20 mouse cellular contexts compared by ENCODE assay signal in genomic region chr2:102941937-102942781, GRCm38 (mm10). TPM values are rescaled to one million over a fixed set of nuclear protein-coding genes. Genes with fewer than 3 reads are reported as not detected.
DNase-seq lines count a peak whose midpoint lies in the region; ATAC-seq and TF ChIP-seq lines count a peak whose summit lies in the region.
"Had no signal": no experiment of that assay in that cellular context is flagged by ENCODE, and none has a peak within 500 bp of the region (broad histone marks: within the 10 kb centered on the region; RNA-seq: fewer than 3 reads in every experiment).

No protein-coding gene starts in this region.

- no peaks in the 10 kb centered on the region for H3K36me3 ChIP-seq in heart, embryonic 12.5 days
- no peaks in the 10 kb centered on the region for H3K36me3 ChIP-seq in CH12.LX (replicated peaks in 1 of 2; ENCODE audit: control insufficient read depth in 1 of 2, insufficient read depth in 1 of 2, low read length in 1 of 2)
- H3K36me3 ChIP-seq in intestine, embryonic 15.5 days = no peaks in the 10 kb centered on the region
- H3K36me3 ChIP-seq in forebrain, embryonic 12.5 days (replicated peaks) = no peaks in the 10 kb centered on the region
- H3K36me3 ChIP-seq: hindbrain, embryonic 13.5 days; limb, embryonic 13.5 days; midbrain, embryonic 12.5 days; neural tube, embryonic 13.5 days had no signal

- TF ChIP-seq POLR2A in CH12.LX (IDR thresholded peaks at IDR 0.05; ENCODE audit: low read depth, low read length) = peak; percentile 17; the same call in 1 of the 2 replicates

- no peak for ATAC-seq in heart, embryonic 12.5 days (ENCODE audit: insufficient number of reproducible peaks, low FRiP score)
- ATAC-seq in intestine, embryonic 15.5 days = peak; percentile 42; the same call in 1 of the 2 replicates
- ATAC-seq in forebrain, embryonic 12.5 days (ENCODE audit: low FRiP score) = no peak
- ATAC-seq: liver, postnatal 0 days; Patski had no signal

- peak; percentile 7 for DNase-seq in heart, postnatal 4 days
- DNase-seq in 3T3-L1 (ENCODE audit: low read depth, low spot score) (peak; percentile 35), CH12.LX (ENCODE audit: extremely low read depth) (peak; percentile 51)
- DNase-seq in testis, postnatal 14 days (ENCODE audit: low spot score) = no peak
- DNase-seq in right cerebral cortex, postnatal 10 days (ENCODE audit: low spot score in 2 of 2) = no peak
- DNase-seq: adrenal gland, postnatal 10 days; cerebellum, adult 9-11 months; kidney, postnatal 14 days; layer of hippocampus, postnatal 36 days; liver, postnatal 0 days; thymus, postnatal 36 days had no signal

- peaks cover 22% of the 10 kb centered on the region for H3K4me1 ChIP-seq in heart, embryonic 12.5 days (replicated peaks)
- peaks cover 12 to 72% of the 10 kb centered on the region in 2 experiments for H3K4me1 ChIP-seq in CH12.LX (ENCODE audit: control insufficient read depth in 1 of 2, insufficient read depth in 2 of 2)
- no peaks in the 10 kb centered on the region for H3K4me1 ChIP-seq in intestine, embryonic 15.5 days (replicated peaks)
- H3K4me1 ChIP-seq in forebrain, embryonic 12.5 days = peaks cover 11% of the 10 kb centered on the region

- H3K4me2 ChIP-seq in heart, embryonic 12.5 days = no peak overlapping the region
- H3K4me2 ChIP-seq in CH12.LX (ENCODE audit: insufficient read depth, low read depth, poor library complexity, severe bottlenecking) = peak overlapping the region; percentile 71
- H3K4me2 ChIP-seq in intestine, embryonic 15.5 days (replicated peaks) = no peak overlapping the region
- no peak overlapping the region for H3K4me2 ChIP-seq in forebrain, embryonic 12.5 days
- H3K4me2 ChIP-seq: hindbrain, embryonic 13.5 days; limb, embryonic 13.5 days; midbrain, embryonic 12.5 days; neural tube, embryonic 13.5 days had no signal

- no peaks in the 10 kb centered on the region; the same call in 1 of the 2 replicates for H3K79me2 ChIP-seq in CH12.LX (replicated peaks; ENCODE audit: control insufficient read depth, extremely low read depth, insufficient read depth, poor library complexity, severe bottlenecking)

- in situ Hi-C loops in CH12.LX (cut with MboI; ENCODE audit: low pct_ligation_motif_present, low pct_unique_long_range_greater_than_20kb, low sequenced_read_pairs) = no loop called here

- no peak overlapping the region for H3K9ac ChIP-seq in heart, embryonic 12.5 days
- peak overlapping the region; percentile 56 for H3K9ac ChIP-seq in CH12.LX (ENCODE audit: insufficient read depth, low read depth)
- H3K9ac ChIP-seq in intestine, embryonic 15.5 days = no peak overlapping the region
- H3K9ac ChIP-seq in forebrain, embryonic 12.5 days = no peak overlapping the region
- H3K9ac ChIP-seq: hindbrain, embryonic 13.5 days; limb, embryonic 13.5 days; liver, postnatal 0 days; midbrain, embryonic 12.5 days; neural tube, embryonic 13.5 days had no signal

- no peak for TF ChIP-seq EP300 in CH12.LX (IDR thresholded peaks at IDR 0.05; ENCODE audit: low read length)

- dilution Hi-C loops in CH12.LX (cut with MboI; ENCODE audit: extremely low pct_ligation_motif_present, extremely low pct_unique_long_range_greater_than_20kb, low sequenced_read_pairs) = no loop called here

- peaks cover 3% of the 10 kb centered on the region; the same call in 1 of the 2 replicates for H3K27me3 ChIP-seq in heart, embryonic 12.5 days (replicated peaks)
- no peaks in the 10 kb centered on the region for H3K27me3 ChIP-seq in CH12.LX (replicated peaks)
- H3K27me3 ChIP-seq in intestine, embryonic 15.5 days (replicated peaks) = no peaks in the 10 kb centered on the region
- H3K27me3 ChIP-seq in forebrain, embryonic 12.5 days = no peaks in the 10 kb centered on the region
- H3K27me3 ChIP-seq: hindbrain, embryonic 13.5 days; midbrain, embryonic 12.5 days; neural tube, embryonic 13.5 days; Patski had no signal

- H3K9me3 ChIP-seq in heart, embryonic 12.5 days (replicated peaks) = no peaks in the 10 kb centered on the region
- no peaks in the 10 kb centered on the region for H3K9me3 ChIP-seq in CH12.LX (replicated peaks; ENCODE audit: low read length)
- H3K9me3 ChIP-seq in intestine, embryonic 15.5 days = no peaks in the 10 kb centered on the region
- no peaks in the 10 kb centered on the region for H3K9me3 ChIP-seq in forebrain, embryonic 12.5 days
- H3K9me3 ChIP-seq: hindbrain, embryonic 13.5 days; limb, embryonic 13.5 days; midbrain, embryonic 12.5 days; neural tube, embryonic 13.5 days had no signal

- H3K27ac ChIP-seq in heart, embryonic 12.5 days (ENCODE audit: poor library complexity, severe bottlenecking) = no peak overlapping the region
- peak overlapping the region; percentile 79 for H3K27ac ChIP-seq in CH12.LX (ENCODE audit: insufficient read depth, low read depth)
- H3K27ac ChIP-seq in intestine, embryonic 15.5 days = no peak overlapping the region
- no peak overlapping the region for H3K27ac ChIP-seq in forebrain, embryonic 12.5 days
- H3K27ac ChIP-seq: hindbrain, embryonic 13.5 days; limb, embryonic 13.5 days; midbrain, embryonic 12.5 days; neural tube, embryonic 13.5 days had no signal

- H3K4me3 ChIP-seq in heart, embryonic 12.5 days = no peak overlapping the region
- peak overlapping the region in 2 of 3 experiments; percentile 37 to 75 for H3K4me3 ChIP-seq in CH12.LX (replicated peaks in 1 of 3; ENCODE audit: low read depth in 2 of 3, low read length in 2 of 3, poor library complexity in 1 of 3)
- no peak overlapping the region for H3K4me3 ChIP-seq in intestine, embryonic 15.5 days (replicated peaks)
- H3K4me3 ChIP-seq in forebrain, embryonic 12.5 days (replicated peaks) = no peak overlapping the region
- H3K4me3 ChIP-seq: hindbrain, embryonic 13.5 days; layer of hippocampus, adult 2 months; limb, embryonic 13.5 days; midbrain, embryonic 12.5 days; neural tube, embryonic 13.5 days had no signal

- TF ChIP-seq CTCF in CH12.LX (conservative IDR thresholded peaks at IDR 0.05 in 1 of 2, IDR thresholded peaks at IDR 0.05 in 1 of 2; ENCODE audit: low read depth in 2 of 2, low read length in 2 of 2) = no peak

- WGBS in heart, embryonic 12.5 days = 69% methylated on average over 10 of the region's 10 CpGs
- 56% methylated on average over 10 of the region's 10 CpGs for WGBS in intestine, embryonic 15.5 days
- WGBS in forebrain, embryonic 12.5 days = 89% methylated on average over 10 of the region's 10 CpGs

- peak; percentile 19 for TF ChIP-seq RAD21 in CH12.LX (IDR thresholded peaks at IDR 0.05; ENCODE audit: low read depth, low read length)

TF ChIP-seq in CH12.LX, 34 proteins besides CTCF, POLR2A, EP300 and RAD21:
- TF ChIP-seq BHLHE40 (IDR thresholded peaks at IDR 0.05; ENCODE audit: low read depth, low read length) (peak; percentile 79), ETS1 (conservative IDR thresholded peaks at IDR 0.05; ENCODE audit: low read depth, low read length) (no peak; the same call in 1 of the 2 replicates), MAFK (IDR thresholded peaks at IDR 0.05; ENCODE audit: insufficient replicate concordance, low read length) (peak; percentile 81), CHD1 (IDR thresholded peaks at IDR 0.05; ENCODE audit: low read depth, low read length) (peak; percentile 78; the same call in 1 of the 2 replicates), NRF1 (IDR thresholded peaks at IDR 0.05; ENCODE audit: low read depth, low read length) (no peak), MAX (IDR thresholded peaks at IDR 0.05; ENCODE audit: low read length) (peak; percentile 33; the same call in 1 of the 2 replicates), UBTF (IDR thresholded peaks at IDR 0.05; ENCODE audit: low read depth, low read length) (0 out of 2 replicates have a peak, but pooled peaks have one; percentile 54)

RNA-seq across cellular contexts. Expression of gene Cd44, which starts 40.7 kb away (rescaled TPM):
- total RNA-seq in heart, postnatal 4 days (2021) = 10 to 100 TPM; 26.7 to 28.2 TPM
- 29.9 and 30.2 TPM in 2 replicates for polyA plus RNA-seq in heart, embryonic 12.5 days (2016; fragmentation: Nextera tagmentation; extraction: Ambion mirVana)
- 122 and 153 TPM in 2 replicates for total RNA-seq in CH12.LX (2012; rRNA removed)
- total RNA-seq in CH12.LX (2014; rRNA removed) = 93.3 and 112 TPM in 2 replicates
- polyA plus RNA-seq in CH12.LX (2012; ENCODE audit: insufficient read length, low read depth) = 95.3 and 102 TPM in 2 replicates
- polyA plus RNA-seq in intestine, embryonic 15.5 days (2015; fragmentation: Nextera tagmentation; extraction: Ambion mirVana) = 12.6 and 13.8 TPM in 2 replicates
- 1.9 and 2.3 TPM in 2 replicates for polyA plus RNA-seq in forebrain, embryonic 12.5 days (2016; fragmentation: Nextera tagmentation; extraction: Ambion mirVana)

Comparison
In these comparisons a context has a peak if more than half of its experiments do, and no peak if none do; other contexts are left out.
1. DNase-seq: peak in heart, postnatal 4 days (single experiment), 3T3-L1 (single experiment) and CH12.LX (single experiment); none in testis, postnatal 14 days (single experiment) and right cerebral cortex, postnatal 10 days (0 of 2).
2. H3K4me3 ChIP-seq: peak in CH12.LX (2 of 3); none in heart, embryonic 12.5 days (single experiment), intestine, embryonic 15.5 days (single experiment) and forebrain, embryonic 12.5 days (single experiment).